Mouse (Mus musculus): ENCODE data around the gene Ctdsp1.
"Not testable (repeated sequence)": the region's sequence is repeated elsewhere in the genome, so short reads cannot be mapped to it uniquely, and the experiment has no call there.

Ctdsp1 gene

DNA sequence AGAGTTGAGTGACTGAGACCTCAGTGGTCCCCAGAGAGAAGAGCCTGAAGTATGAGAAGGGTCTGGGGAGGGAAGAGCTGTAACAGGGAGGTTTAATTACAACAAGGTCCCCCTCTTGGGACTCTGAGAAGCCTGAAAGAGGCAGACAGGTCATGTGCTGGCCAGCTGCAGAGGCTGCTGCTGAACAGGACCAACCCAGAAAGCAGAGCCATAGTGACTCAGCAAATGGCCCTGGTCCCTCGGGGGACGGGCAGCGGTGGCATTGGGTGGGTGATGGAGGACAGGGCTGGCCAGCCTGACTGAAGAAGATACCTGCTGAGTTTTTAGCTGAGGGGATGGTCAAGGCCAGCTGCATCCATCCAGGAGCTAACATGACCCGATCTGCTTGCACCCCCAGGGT is 14.9 kb upstream of the Ctdsp1 start:
- DNase-seq (ENCODE audit: low spot score) = no peak

DNA sequence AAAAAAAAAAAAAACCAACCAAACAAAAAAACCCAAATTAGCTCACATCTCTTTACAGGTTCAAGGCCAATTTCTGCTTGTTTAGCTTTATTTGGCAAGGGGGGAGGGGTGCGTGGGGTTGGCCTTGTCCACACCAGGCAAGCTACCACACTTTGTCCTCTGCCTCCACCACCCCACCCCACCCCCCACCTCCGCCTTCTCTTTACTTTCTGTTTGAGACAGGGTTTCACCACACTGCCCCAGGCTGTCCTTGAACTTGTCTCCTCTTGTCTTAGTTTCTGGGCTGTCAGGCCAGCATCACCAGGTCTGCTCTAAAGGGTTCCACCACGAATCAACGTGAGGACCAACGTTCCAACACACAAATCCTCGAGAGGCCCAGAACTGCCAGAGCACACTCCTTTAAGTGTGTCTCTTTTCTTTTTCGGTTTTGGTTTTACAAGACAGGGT is 12.2 kb upstream of the Ctdsp1 start:
- DNase-seq (ENCODE audit: low spot score) = no peak

DNA sequence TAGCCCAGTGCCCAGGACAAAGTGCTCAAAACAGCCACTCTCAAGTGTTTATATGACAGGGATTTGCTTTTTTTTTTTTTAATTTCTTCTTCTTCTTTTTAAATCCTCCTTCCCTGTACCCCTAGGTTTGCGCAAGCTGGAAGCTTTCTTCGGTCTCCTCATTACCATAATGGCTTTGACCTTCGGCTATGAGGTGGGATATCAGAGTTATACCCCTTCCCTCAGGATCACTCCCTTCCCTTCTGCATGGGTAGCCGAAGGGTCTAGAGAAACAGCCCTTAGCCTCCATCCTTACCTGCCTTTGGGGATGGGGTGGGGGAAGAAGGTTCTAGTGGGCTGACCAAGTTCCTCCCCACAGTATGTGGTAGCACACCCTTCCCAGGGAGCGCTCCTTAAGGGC is 10.8 kb upstream of the Ctdsp1 start:
- no peak for DNase-seq (ENCODE audit: low spot score)

DNA sequence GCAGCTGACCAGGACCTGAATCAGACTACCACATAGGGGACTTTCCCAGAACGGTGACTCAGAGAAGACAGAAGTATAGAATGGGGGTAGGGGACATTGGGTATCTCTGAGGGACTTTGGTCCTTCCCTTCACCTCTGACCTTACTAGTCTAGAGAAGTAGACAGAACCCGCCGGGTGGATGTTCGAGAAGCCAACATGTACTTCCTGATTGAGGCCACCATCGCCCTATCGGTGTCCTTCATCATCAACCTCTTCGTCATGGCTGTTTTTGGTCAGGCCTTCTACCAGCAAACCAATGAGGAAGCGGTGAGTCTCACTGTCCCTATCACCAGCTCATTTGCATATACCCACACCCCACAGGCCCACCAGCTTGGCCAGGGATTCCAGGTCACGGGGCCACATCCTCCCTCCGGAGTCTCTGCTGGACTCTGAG is 9.7 kb upstream of the Ctdsp1 start:
- no peak for DNase-seq (ENCODE audit: low spot score)

DNA sequence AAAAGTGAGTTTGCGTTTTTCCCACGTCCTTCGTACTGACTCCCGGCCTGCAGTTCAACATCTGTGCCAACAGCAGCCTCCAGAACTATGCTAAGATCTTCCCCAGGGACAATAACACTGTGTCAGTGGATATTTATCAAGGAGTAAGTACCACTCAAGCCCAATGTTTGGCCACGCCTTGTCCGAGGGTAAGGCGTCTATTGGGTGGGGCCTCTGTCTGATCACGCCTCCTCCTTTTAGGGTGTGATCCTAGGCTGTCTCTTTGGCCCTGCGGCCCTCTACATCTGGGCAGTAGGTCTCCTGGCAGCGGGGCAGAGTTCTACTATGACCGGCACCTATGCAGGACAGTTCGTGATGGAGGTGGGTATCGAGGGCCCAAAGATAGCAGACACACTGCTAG is 7.9 kb upstream of the Ctdsp1 start:
- no peak for DNase-seq (ENCODE audit: low spot score)

DNA sequence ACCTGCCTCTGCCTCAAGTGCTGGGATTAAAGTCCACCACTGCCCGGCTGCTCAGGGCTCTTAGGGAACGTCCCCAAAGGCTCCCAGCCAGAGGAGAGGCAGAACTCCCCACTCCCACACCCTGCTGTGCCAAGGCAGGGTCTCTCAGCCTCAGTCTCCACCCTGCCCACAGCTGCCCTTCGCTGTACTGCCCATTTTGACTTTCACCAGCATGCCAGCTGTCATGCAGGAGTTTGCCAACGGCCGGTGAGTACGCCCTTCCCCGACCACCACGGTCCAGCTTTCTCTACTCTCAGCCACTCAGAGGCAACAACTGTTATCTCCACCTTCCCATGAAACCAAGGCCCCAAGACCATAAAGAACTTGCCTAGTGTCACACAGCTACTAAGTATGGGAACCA is 6.8 kb upstream of the Ctdsp1 start:
- no peak for DNase-seq (ENCODE audit: low spot score)

DNA sequence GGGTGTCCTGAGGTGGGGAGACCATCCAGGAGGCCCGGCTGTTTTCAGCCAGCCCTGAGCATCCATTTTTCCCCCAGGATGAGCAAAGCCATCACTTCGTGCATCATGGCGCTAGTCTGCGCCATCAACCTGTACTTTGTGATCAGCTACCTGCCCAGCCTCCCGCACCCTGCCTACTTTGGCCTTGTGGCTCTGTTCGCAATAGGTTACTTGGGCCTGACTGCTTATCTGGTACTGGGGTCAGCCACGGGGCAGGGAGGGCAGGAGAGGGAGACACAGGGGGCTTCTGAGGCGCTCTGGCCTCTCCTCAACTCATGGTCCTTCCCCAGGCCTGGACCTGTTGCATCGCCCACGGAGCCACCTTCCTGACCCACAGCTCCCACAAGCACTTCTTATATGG is 6.2 kb upstream of the Ctdsp1 start:
- DNase-seq (ENCODE audit: low spot score) = no peak

DNA sequence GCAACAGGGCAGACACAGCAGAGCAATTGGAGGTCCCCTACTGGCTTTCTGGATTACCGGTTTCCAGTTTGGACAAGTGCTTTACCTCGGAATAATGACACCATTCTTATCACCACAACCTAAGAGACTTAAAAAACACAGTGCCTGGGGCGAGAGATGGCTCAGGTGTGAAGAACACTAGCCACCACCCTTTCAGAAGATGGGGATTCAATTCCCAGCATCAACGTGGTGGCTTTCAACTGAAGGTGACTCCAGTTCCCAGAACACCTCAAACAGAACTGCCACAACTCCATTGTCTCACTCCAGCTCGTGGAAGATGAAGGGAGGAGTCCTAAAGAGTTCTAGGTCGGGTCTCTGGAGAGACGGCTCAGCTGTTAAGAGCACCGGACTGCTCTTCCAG is 5.8 kb upstream of the Ctdsp1 start:
- DNase-seq (ENCODE audit: low spot score) = no peak

DNA sequence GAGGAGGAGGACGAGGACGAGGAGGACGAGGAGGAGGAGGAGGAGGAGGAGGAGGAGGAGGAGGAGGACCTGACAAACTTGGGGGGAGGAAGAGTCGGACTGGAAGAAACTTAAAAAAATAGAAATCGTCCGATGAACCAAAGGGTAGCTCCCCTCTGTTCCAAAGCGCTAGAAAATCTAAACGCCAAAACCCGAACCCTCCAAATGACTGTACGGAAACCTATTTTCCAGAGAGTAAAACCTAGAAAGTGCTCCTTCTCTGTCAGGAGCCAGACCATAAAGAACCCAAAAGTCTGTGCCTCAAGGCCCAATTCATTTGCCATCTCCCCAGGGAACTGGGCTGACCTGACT is 5.0 kb upstream of the Ctdsp1 start:
- no peak for DNase-seq (ENCODE audit: low spot score)

DNA sequence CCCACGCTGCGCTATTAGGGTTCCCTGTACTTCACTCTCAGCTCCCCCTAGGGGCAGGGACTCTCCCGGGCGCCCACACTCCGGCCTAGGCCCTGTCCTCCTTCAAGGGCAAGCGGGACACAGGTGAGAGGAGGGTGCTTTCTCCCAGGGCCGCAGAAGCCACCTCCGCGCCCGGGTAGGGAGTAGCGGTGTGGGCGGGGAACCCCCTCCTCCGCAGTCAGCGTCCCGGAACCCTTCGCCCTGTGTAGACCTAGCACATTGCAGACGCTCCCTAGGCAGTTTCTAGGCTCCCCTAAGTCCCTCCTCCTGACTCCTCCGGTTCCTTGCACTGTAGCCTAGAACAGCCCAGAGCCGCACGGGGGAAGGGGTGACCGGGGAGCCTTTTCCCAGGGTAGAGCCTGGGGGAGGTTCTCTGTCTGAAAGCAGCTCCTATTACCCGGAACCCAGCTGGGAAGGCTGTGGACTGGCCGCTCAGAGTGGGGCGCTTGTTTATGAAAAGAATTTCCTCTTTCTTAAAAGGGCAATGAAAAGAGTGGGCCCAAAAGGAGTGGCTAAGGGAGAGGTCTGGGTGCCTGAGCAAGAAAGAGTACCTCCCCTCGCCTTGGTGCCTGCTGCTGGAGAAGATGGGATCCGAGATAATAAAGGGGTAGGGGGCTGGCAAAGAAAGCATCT is 4.5 kb upstream of the Ctdsp1 start:
- DNase-seq (ENCODE audit: low spot score) = peak; percentile 97

DNA sequence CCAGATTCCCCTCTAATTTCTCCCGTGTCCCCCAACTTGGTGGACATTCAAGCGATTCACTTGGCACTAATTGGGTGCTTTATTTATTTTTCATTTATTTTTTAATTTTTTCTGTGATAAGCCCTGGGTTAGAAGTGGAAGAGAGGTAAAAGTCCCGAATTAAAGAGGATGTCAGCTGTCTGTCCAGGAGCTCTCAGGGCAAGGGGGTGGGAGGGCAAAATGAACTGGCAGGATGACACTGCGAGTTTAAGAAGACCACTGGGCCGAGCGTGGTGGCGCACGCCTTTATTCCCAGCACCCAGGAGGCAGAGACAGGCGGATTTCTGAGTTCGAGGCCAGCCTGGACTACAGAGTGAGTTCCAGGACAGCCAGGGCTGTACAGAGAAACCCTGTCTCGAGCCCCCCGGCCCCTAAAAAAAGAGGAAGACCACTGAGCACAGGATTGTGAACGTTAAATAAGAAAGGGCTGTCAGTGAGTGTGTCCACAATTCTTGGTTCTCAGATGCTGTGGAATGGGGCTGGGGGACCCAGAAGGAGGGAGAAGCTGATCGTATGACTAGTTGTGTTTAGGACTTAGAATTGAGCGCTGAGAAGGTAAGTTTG is 3.8 kb upstream of the Ctdsp1 start:
- no peak for DNase-seq (ENCODE audit: low spot score)

DNA sequence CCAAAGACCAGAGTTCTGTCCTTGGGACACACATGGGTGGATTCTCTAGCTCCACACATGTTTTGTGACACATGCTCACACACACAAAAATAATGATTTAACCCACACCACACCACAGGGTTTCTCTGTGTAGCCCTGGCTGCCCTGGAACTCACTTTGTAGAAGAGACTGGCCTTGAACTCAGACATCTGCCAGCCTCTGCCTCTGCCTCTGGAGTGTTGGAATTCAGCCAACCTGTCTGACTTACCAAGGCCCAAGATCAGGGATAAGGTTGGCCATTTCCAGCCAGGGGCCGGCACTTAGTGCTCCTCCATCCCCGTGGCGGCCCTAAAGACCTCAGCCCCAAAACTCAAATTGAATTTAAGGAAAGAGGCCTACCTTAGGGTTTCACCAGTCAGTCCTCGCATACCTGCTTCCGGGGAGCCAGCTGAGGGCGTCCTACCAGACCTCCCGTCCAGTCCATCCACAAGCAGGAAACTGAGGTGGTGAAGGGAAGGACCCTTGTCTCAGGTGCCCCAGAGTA is 2.9 kb upstream of the Ctdsp1 start:
- DNase-seq (ENCODE audit: low spot score) = no peak

DNA sequence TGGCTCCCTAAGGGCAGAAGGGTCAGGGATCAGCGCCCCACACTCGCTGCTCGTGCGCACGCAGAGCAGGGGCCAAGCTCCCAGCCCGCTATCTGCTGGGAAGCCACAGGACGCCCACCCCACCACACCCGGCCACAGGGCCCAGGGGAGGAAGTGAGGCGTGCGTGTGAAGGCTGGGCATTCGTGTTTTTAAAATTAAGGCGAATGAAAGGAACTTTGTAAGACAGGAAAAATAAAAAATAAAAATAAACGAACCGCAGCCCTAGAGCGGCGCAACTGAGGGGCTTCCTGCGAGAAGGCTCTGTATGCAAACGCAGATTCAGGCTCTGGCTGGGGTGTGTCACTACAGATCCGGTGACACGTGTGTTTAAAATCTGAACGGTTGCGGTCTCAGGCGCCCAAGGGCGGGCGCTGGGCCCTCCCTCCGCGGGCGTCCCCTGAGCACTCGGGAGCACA is 1.4 kb upstream of the Ctdsp1 start:
- peak; percentile 37 for DNase-seq (ENCODE audit: low spot score)

DNA sequence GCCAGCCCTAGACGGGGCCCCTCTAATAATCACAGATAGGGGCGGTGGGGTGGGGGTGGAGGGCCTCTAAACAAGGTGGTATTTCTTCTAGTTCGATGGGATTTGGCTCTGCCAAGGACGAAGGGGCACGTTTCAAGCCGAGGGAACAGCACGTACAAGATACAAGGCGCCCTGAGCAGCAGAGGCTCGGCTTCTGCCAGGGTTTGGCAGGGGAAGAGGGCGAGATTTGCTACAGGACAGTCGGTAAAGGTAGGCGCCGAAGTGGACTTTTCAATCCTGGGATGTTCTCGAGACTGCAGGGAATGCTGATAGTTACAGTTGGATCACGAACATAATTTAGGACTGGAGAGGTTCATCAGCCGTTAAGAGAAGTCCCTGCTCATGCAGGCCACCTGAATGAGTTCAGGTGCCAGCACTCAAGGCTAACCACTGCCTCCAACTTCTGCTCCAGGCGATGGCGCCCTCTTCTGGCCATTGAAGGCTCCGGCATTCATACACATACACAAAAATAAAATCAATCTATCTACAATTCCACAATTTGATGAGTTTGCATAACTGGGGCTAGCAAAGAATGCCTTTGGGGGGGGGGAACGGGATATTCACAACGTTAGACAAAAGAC is 912 bp upstream of the Ctdsp1 start:
- peak; percentile 68 for DNase-seq (ENCODE audit: low spot score)

DNA sequence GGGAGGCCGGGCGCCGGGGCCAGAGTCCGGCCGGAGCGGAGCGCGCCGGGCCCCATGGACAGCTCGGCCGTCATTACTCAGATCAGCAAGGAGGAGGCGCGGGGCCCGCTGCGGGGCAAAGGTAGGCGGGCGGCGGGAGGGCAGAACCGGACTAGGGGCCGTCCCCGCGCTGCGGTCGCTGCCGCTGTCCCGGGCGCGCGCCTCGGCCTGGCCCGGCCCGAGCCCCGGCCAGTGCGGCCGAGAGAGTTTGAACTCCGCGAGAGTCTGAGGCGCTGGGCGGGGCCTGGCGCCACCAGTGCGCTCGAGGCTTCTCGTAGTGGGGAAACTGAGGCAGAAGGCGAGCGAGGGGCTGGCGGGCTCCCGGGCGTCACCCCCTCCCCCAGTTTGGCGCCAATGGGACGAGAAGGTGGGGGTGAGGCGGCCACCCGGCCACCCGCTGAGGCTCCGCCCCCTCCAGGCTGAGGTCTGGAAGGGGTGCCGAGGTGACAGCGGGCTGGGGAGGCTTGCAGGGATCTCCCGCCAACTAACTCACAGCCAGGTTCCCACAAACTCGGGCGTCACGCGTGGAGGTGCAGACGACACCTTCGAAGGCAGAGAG is 634 bp downstream of the Ctdsp1 start:
- peak; percentile 64 for DNase-seq (ENCODE audit: low spot score)

DNA sequence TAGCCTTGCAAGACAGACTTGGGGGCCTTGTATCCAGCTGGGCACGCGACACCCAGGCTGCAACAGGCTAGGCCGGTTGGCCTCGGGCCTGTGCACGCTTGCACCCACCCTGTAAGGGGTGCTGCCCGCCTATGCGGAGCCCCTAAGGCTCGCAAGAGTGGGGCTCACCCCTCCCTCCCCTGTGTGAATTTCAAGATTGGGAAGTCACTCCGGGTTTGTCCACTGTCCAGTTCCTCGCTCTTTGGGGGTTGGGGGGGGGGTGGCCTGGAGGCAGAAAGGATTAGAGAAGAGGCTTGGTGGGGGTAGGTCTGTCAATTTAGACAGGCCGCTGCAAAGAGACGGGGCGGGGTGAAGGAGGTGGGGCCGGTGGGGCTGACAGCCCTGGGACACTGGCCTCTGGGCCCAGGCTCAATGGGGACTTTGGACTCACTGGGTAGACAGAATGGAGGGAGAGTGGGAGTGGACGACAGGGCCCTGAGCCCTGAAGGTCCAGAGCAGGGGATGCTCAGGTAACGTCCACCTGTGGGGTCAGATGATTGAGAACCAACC is 1.2 kb downstream of the Ctdsp1 start:
- DNase-seq (ENCODE audit: low spot score) = peak; percentile 20

DNA sequence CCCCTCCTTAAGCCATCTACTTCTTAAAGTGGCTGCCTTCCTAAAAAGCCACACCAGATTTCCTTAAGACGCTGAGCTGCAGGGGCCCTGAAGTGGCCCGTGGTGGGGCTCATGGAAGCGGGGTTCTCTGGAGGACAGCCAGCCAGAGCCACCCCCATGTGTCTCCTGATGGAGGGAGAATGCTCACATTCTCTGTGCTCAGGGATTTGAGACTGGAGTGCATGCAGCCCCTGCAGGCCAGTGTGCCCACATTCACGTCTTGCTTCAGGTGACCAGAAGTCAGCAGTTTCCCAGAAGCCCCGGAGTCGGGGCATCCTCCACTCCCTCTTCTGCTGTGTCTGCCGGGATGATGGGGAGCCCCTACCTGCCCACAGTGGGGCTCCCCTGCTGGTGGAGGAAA is 1.7 kb downstream of the Ctdsp1 start:
- no peak for DNase-seq (ENCODE audit: low spot score)

DNA sequence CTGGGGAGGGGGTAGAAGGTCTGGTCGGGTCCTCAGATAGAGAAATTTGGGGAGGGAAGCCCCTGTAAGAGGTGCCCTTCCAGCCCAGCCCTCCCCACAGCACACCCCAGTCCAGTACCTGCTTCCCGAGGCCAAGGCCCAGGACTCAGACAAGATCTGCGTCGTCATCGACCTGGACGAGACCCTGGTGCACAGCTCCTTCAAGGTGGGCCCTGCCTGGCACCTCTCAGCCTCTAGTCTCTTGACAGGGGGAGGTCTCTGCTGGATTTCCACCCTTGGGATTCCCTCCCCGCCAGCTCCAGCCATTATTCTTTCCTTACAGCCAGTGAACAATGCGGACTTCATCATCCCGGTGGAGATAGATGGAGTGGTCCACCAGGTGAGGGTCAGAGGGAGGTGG is 2.4 kb downstream of the Ctdsp1 start:
- no peak for DNase-seq (ENCODE audit: low spot score)

DNA sequence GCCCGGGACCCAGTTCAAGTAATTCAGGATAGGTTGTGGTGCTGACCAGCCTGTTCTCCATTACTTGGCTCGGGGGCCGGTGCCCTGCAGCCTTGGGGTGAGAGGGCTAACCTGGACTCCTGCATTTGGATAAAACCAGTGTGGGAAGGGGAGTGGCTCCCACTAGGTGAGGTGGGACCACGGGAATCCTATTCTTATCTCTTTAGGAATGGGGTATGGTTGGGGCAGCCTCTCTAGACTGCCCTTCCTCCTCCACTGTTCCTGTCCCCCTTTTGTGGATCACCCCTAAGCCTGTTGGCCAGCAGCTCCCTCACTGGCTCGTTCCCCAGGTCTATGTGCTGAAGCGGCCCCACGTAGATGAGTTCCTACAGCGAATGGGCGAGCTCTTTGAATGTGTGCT is 3.0 kb downstream of the Ctdsp1 start:
- no peak for DNase-seq (ENCODE audit: low spot score)

DNA sequence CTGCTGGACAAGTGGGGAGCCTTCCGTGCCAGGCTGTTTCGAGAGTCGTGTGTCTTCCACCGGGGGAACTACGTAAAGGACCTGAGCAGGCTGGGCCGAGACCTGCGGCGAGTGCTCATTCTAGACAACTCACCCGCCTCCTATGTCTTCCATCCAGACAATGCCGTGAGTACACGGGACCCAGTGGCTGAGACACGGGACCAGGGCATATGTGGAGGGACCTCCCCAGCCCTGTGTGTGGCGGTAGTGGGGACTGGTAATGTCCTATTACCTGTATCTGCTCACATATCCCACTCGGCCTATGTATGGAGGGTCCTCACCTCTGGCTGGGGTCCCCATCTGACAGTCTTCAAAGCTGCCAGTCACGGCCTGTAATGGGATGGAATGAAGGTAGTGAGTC is 3.5 kb downstream of the Ctdsp1 start:
- DNase-seq (ENCODE audit: low spot score) = no peak

DNA sequence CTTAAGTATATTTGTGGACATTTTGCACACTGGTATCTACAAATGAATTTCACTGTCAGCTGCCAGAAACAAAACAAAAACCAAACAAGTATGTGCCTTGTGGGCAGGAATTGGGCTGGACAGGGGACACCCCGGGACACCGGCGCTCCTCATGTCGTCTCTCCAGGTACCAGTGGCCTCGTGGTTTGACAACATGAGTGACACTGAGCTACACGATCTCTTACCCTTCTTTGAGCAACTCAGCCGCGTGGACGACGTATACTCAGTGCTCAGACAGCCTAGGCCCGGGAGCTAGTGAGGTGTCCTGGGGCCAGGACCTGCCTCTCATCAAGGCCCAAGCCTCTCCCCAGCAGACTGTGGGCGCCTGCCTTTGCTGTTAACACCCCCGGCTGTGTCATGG is 4.0 kb downstream of the Ctdsp1 start:
- DNase-seq (ENCODE audit: low spot score) = no peak

DNA sequence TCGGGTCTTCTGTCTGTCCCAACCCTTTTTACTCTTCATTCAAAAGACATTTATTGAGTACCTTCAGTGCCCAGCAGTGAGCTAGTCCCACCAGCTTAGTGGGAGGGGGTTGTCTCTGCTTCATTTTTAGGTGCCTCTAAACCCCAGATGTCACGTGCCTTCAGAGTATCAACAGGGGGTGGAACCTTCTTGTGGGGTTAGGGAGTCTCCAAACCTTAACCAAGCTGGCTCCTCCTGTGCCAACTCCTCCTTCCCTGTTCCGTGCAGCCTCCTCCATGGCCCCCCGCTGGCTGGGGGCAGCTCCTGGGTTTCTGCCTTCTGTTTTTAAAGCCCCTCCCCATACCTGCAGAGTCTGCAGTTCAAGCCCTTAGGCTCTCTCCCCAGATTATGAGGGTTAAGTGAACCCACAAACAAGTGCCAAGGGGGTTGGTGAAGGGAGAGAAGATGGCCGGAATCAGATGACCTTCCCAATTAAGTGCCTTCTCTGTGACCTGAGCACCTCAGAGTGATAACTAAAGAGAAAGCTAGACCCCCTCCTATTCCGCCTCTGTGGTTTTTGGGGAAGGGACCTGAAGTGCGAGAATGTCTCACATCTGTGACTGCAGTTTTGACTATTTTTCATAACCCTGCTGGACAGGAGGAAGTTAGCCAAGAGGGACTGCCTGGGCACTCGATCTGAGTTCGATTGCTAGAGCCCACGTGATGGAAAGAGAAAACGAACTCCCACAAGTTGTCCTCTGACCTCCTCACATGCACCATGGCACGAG is 5.3 kb downstream of the Ctdsp1 start:
- DNase-seq (ENCODE audit: low spot score) = not testable (repeated sequence)

Measured in retina, embryonic 14.5 days (tissue).